Mouse (Mus musculus) embryo, embryonic 10.5 days (tissue): ENCODE data around the gene Cwc25.
A peak's percentile ranks its signal among the peaks of the same experiment; 100 is the strongest.
"Not testable (repeated sequence)": the region's sequence is repeated elsewhere in the genome, so short reads cannot be mapped to it uniquely, and the experiment has no call there.

Source experiments
- DNase-seq: peaks from one replicate; pipeline ENCODE4 v3.0.0-alpha.2; 2015; ENCODE audit warnings: low spot score

Cwc25 gene

DNA sequence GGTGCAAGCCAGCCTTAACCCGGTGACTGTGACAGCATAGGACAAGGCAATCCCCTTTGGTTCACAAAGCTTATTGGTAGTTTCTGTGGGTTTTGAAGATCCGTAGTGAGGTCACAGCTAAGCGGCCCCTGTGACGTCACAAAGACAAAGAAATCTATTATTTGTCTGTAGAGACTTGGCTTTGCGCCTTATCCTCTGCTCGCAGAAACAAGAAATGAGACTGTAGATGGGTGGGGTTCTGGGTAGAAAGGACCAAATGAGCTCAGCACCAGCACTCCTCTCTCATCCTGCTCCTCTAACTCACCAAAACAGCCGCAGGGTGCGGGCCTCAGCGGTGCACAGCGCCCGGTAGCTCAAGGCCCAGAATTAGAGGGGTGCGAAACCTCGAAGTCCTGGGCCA is 8.8 kb upstream of the Cwc25 start:
- DNase-seq: no peak

DNA sequence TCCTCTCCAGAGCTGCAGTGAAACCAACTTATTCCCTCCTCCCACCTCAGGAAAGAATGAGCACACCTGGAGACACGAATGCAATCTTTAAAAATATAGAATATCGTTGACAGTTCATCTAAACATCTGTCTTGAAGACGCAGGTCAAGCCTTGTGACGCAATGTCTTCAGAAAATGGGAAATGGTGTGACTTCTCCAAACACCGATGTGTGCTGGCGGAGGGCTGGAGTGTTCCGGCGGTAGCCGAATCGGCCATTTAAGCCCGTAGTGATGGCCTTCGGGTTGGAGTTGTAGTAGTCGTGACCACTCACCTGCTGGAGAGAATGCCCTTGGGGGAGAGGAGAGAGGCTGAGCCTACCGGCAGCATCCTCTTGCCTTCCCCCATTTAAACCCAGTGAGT is 5.1 kb upstream of the Cwc25 start:
- no peak for DNase-seq

DNA sequence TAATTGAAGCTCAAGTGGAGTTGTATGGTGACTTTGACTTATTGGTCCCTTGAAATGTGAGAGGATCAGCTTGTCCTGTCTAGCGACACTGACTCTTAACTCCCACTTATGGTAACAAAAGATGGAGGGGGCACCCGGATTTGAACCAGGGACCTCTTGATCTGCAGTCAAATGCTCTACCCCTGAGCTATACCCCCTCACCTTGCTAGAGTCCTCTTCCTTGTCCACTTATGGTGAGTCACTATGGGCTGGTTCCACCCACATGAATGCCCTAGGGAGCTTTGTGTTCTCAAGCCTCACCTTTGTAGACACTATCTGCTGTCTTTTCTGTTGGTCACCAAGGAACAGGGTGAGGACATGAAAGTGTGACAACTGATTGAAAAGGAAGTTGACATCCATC is 3.3 kb upstream of the Cwc25 start:
- no peak for DNase-seq

DNA sequence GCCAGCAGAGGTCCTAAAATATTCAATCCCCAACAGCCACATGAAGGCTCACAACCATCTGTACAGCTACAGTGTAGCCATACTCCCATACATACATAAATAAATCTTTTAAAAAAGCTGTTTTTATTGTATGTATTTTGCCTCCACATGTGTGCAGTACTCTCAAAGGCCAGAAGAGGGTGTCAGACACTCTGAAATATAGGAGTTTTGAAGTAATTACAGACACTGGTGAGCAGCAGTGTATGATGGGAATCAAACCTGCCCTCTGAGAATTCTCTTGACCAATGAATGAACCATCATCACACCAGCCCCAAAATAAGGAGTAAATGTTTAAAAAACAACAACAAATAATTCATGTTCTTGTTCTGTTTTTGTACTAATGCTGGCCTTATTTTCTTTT is 4.7 kb downstream of the Cwc25 start:
- no peak for DNase-seq

DNA sequence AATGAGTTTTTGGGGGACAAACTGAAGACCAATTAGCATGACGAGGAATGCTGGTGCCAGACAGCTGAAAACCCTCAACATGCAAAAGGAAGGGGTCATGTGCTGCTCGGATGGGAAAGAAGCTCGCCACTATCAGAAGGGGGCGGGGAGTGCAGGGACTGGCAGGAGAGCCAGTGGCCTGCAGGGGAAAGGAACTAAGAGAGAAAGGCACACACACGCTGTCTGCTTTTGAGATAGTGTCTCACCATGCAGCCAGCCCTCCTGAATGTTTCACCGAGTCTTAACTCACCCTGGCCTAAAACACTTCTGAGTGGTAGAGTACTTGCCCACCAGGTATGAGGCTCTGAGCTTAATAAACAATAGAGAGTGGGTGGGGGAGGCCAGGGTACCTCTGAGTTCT is 7.4 kb downstream of the Cwc25 start:
- DNase-seq: no peak

DNA sequence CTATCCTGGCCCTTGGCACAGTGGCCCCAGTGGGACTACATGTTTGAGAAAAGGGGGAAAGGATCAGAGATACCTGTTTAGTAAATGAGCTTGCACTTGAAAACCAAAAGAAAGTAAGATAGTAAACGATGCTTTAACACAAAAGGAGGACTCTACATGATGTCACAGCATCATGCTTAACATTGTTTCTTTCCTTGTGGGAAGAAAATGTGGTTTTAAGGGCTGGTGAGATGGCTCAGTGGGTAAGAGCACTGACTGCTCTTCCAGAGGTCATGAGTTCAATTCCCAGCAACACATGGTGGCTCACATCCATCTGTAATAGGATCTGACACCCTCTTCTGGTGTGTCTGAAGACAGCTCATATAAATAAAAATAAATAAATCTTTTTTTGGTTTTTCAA is 8.2 kb downstream of the Cwc25 start:
- DNase-seq: no peak

DNA sequence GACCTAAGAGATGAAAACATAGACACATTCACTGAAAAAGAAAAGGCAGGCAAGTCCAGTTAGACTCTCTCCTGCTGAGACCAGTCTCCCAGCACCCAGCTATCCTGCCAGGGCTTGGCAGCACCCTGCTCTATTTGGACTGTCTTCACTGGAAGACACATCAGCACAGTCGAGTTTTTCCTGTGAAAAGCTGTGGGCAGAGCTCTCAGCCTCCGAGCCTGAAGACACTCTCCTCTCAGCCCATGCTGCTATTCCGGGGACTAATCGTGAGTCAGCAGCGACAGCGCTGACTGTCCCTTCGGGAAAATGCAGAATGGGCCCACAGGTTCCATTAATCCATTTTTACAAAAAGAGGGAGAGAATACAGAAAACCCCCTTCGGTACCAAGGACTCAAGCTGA is 13.1 kb downstream of the Cwc25 start:
- no peak for DNase-seq

DNA sequence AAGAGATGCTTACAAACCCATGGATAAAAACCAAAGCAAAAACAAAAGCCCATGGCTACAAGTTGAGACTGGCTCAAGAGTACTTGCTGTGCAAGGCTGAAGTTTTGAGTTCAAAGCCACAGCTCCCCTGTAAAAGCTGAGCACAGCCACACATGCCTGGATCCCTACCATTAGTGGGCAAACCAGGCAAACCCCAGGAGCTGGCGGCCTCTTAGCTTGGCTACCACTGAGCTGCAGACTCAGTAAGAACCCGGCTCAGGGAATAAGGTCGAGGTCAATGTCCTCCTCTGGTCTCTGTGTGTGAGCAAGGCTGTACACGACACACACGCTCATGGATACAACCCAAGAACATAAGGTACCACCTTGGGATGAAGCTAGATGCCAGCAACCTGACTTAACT is 17.9 kb downstream of the Cwc25 start:
- DNase-seq: no peak

DNA sequence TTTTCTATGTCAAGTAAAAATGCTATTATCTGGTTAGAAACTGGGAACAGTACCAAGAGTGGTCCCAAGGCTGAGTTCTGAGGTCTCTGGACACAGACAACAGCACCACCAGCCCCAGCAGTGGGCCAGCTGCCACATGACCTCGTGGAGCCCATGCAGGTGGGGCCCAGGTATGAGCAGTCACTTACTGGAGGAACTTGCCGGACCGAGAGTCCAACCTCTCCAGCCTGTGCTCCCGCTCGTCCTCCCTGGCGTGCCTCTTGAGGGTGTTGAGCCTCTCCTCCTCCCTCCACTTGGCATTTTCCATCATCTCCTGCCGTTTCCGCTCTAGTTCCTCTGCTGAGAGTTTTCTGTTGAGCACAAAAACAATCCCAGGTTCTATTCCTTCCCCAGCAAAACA is 18.6 kb downstream of the Cwc25 start:
- DNase-seq: no peak

DNA sequence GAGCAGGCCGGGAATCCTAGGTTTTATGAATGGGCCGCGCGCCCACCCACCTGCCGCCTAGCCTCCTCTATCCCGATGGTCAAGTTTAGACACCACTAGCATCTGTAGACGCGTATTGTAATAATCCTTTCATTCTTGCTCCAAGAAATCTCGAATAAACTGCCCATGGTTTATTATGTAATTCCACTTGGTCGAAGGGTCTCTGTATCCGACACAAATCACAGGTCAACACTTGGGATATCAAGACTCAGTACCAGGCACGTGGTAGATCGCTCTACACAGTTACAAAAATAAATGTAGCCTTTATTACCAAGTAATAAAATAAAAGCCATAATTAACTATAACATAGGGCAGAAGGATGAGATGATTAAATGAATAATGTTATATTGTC is 21.0 kb downstream of the Cwc25 start:
- no peak for DNase-seq

DNA sequence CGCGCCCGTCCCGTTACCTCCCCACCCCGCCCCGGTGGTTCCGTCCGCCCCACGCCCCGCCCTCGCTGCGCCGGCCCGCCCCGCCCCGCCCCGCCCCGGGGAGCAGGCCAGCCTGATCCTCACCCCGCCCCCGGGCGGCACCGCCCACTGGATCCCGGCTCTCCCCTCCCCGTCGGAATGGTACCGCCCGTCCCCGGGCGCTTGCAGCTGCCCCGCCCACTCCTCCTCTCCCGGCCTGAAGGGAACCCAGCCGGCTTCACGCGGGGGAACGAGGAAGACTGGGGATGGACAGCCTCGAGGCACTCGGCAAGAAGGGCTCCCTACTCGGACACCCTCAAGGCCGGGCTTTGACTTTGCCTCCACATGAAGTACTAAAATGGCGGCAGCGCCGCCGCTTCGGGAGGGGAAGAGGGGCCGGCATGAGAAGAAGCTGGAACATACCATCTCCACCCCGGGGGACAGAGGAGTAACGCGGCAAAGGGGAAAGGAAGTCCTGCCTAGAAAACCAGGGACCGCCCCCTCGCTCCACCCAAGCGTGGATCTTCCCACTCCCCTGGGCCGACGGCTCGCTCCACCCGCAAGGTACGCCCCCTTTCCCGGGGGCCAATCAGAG is 21.5 kb downstream of the Cwc25 start:
- DNase-seq: peak; percentile 100

DNA sequence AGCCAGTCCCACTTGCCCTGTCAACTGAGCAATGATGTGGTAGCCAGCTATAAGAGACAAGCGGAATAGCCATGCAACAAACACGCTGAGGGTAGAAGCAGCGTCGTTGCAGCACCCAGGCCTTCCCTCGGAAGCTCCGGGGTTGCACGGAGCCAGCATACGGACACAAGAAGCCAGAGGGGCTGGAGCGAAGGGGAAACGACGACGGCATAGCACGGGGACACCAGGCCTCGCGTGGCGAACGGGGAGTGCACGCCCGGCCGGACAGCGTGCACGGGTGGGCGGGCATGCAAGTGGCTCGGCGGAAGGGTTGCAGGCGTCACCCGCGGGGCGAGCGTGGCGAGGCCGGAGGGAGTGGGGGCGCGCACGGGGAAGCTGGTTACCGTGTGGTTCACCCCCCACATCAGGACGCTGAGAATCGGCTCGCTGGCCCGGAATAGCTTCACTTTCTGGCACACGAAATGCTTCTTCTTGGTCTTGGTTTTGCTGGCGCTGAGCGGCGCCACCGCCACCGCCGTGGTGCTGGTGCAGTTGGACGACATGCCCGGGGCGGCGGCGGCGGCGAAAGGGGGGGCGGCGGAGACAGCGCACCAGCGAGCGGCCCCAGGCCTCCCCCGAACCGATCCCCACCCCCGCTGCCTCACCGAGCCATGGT is 22.2 kb downstream of the Cwc25 start, which contains the start of gene Pip4k2b:
Gene Pip4k2b, minus strand, starts transcription at position 642 of the 655 bp plus-strand sequence.
- peak; percentile 54 for DNase-seq

DNA sequence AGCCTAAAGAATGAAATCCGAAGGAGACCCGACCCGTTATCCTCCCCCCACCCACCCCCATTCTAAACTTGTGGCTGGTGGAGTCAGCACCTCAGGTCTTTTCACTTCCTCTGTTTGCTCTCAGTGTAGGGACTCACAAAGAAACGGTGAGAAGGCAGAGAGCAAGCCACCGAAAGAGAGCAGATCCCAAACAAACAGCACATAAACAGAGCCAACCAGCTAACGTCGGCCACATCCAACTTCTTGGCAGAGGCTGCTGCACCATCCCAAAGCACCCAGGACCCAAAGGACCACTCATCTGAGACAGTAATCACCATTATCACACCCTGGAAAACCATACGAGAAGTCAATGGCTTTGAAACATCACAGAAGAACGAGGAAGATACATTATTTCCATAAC is 22.9 kb downstream of the Cwc25 start:
- no peak for DNase-seq

DNA sequence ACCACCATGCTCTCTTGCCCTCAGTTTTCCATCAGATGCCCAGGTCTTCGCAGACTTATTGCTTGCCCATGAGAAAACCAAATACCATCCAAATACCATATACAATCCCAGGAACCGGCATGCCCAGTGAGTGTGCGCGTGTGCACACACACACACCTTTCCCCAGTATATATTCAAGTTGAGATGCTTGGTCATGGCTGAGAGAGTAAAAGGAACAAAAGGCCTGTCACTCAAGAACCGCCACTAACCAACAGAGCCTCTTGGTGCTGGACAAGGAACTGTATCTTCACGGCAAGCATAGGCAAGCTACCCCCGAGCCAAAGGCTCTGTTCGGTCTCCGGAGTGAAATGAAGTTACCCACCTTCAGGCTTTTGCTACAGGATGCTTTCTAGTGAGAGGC is 23.8 kb downstream of the Cwc25 start:
- no peak for DNase-seq

DNA sequence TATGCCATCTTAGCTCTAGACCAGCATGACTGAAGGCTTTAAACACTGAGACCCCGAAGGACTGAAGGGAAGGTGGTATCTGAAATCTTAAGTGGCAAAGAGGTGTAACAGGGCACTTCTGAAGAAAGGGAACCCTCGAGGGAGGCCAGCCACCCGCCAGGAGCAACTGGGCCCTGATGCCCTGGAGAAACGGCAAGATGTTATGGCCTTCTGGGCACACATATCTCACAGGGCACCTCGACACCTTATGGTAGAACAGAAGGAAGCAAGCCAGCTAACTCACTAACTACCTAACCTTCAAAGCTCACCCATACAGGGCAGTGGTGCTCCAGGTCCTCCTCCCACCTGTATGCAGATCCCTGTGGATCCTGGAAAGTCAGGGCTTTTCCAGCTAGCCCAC is 24.2 kb downstream of the Cwc25 start:
- no peak for DNase-seq

DNA sequence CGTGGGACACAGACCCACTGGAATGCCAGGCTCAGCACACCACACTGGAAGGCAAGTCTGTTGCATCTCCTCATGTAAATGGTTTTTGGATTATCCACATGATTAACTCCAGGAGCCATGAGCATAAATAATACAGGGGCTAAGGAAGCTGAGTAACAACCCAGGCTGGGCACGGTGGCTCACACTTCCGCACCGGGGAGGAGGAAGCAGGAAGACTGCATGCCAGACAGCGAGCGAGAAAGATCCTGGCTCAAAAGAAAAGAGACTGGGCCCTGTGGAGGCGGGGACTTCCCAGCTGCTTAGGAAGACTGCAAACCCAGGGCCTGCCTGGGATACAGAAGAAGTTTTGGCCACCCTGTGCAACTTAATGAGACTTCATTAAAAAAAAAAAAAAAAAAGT is 26.2 kb downstream of the Cwc25 start:
- no peak for DNase-seq

DNA sequence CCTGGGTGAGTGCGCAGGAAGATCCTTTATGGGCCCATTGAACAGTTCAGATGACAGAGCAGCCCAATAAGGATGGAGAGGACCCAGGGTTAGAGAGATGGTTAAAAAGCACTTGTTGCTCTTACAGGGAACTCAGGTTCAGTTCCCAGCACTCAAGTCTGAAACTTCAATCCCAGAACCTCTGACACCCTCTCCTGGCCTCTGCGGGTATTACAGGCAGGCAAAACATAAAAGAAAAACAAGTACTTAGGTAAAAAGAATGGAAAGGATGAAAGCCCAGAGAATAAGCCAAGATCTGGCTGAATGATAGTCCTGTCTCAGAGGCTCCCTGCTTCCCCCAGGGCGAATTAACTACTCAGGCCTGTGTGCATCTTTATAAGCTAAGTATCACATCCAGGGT is 27.2 kb downstream of the Cwc25 start:
- no peak for DNase-seq

DNA sequence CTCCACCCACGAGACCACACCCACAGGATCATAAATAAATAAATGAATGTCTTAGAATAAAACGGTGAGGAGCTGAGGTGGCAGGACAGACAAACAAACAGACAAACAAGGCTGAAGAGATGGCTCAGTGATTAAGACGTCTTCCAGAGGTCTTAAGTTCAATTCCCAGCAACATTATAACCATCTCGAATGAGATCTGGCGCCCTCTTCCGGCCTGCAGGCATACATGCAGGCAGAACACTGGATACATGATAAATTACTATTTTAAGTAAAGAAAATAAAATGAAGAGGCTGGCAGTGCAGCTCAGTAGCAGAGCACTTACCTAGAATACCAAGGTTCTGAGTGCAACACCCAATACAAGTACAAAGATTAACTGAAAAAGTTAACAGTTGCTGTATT is 27.7 kb downstream of the Cwc25 start:
- peak; percentile 37 for DNase-seq

DNA sequence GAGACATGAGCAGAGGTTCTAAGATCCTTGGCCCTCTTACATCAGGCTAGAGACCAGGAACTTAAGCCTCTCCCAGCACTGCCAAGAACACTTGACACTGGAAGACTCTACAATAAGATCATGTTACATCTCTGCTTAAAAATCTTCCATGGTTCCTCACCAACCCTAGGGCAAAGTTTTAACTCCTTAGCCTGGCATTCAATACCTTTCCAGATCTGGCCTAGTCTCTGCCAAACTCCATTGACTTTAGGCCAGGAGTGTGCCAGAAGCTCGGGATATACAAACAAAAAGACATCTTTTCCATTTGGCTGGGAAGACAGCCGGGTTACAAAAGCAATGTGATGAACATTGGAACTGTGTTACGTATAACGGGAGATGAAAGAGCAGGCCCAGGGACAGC is 28.8 kb downstream of the Cwc25 start:
- DNase-seq: no peak

DNA sequence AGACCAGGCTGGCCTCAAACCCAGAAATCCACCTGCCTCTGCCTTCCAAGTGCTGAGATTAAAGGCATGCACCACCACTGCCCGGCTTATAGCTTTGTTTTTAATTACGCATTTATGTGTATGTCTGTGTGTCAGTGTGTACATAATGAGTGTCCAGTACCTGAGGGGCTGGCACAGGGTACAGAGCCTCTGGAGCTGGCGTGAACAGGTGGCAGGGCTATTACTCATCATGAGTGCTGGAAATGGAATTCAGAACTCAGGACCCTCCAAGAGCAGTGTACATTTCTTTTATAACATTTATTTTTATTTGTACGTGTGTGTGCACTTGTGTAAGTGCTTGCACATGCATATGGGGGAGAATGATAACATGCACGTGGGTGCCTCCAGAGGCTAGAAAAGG is 29.7 kb downstream of the Cwc25 start:
- DNase-seq: no peak

DNA sequence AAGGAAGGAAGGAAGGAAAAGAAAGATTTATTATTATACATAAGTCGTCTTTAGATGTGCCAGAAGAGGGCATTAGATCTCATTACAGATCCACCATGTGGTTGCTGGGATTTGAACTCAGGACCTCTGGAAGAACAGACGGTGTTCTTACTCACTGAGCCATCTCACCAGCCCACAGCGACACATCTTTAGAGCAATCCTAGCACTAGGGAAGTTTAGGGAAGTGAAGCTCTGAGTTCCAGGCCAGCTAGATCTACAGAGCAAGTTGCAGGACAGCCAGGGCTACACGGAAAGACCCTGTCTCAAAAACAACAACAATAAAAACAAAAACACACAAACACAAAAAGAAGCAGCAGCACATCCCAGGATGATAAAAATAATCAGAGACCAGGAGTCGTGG is 31.5 kb downstream of the Cwc25 start:
- not testable (repeated sequence) for DNase-seq

DNA sequence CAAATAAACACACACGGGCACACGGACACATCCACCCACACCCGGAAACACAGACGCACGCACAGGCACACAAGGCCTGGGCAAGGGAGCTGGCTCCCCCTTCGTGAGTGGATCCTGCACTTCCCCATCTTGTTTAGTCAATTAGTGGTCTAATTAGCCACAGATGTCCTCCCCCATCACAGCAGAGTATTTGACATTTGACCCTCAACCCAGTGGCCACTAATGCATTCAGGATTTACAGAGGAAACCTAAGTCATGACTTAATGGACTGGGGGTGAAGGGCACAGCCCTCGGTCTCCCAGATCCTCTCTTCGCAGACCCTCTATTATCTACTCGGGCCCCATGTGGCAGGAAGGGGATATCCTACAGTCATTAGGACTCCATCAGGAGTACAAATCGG is 32.7 kb downstream of the Cwc25 start:
- DNase-seq: peak; percentile 81

DNA sequence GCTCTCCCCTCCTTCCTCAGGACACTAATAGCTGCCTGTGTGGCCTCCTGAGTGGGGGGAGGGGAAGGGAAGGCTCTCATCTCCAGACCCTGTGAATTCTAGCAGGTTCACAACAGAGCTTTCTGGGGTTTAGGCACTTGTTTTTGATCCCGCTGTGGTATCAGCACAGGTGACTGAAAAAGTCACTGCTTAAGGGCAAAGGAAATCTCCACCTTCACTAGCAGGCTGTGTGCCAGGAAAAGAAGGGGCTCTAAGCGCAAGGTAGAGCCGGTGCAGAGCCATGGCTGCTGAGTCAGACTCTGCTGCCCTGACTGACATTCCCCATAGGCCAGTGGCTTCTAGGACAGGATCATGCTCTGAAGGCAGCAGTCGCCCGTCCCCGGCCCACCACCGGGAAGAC is 37.6 kb downstream of the Cwc25 start:
- DNase-seq: no peak

DNA sequence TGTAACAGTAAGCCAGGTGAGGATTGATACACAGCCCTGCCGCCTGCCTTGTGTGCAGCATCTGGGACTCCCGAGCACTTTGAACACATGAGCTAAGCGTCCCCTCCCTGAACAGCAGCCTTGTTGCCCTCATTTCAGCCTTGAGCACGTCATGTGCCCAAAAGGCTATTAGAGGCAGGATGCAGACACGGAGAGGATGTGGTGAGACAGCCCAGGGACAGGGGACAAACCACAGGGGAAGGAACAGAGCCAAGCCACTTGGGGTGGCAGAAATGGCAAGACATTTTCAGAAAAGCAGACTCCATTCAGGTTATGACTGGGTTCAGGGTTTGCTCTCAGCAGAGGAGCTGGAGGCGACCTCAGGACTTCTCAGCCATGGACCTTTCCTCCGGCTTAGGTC is 38.0 kb downstream of the Cwc25 start:
- DNase-seq: no peak
